Mouse (Mus musculus): ENCODE data around the gene Csrp2.
A peak's percentile ranks its signal among the peaks of the same experiment; 100 is the strongest.

Csrp2 gene

DNA sequence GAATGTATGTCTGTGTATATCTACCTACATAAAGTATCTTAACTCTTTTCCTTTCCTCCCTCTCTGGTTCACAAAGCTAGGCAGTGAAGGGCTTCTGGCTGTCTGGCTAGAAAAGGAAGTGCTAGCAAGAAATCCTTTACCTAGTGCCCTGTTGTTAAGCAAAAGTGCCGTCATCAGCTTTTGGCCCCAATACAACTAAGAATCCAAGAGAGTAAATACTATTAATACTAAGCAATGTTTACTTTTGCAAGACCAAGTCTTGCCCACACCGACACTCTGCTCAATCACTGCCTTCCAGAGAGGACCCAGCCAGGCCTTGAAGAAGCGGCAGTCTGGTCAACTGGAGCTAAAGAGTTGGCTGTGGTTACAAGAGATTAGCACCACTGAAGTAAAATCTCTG lies 51.5 kb downstream of the Csrp2 start:
- peak; percentile 44 for DNase-seq (ENCODE audit: low spot score)

GRCm38 (mm10) chr10:110971483-110971882 lies 51.9 kb downstream of the Csrp2 start:
- DNase-seq (ENCODE audit: low spot score), result no peak

DNA sequence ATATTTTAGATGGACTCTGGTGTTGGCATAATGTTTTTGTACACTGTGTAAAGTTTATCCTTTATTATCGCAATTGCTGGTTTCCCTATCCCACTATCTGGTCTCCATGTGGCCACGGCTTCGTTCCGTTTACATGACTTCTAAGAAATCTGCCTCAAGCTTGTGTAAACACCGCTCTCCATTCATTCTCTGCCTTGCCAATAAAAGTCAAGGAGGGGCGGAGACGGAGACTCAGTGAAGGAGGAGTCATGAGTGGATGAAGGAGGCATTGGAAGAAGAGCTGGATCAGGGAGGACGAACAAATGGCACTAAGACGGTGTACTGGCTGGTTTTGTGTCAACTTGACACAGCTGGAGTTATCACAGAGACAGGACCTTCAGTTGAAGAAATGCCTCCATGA lies 52.4 kb downstream of the Csrp2 start:
- DNase-seq (ENCODE audit: low spot score), result no peak

DNA sequence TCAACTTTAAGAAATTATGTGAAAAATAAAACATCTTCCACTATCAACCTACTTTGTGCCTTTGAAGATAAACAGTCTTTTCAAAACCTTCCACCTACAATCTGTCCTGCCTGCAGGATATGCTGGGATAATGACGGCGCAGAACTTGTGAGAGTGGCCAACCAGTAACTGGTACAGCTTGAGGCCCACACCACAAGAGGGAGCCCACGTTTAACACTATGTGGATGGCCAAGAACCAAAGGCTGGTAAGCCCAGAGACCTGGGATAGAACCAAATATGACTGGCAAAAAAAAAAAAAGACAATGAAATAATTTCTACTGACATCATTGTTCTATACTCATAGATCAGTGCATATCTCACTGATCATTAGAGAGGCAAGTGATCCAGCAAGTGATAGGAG lies 54.9 kb downstream of the Csrp2 start:
- peak; percentile 58 for DNase-seq (ENCODE audit: low spot score)

- no peak for DNase-seq (ENCODE audit: low spot score)
These were observed 55.3 kb downstream of the Csrp2 start for GRCm38 (mm10) chr10:110974885-110975284.

DNA sequence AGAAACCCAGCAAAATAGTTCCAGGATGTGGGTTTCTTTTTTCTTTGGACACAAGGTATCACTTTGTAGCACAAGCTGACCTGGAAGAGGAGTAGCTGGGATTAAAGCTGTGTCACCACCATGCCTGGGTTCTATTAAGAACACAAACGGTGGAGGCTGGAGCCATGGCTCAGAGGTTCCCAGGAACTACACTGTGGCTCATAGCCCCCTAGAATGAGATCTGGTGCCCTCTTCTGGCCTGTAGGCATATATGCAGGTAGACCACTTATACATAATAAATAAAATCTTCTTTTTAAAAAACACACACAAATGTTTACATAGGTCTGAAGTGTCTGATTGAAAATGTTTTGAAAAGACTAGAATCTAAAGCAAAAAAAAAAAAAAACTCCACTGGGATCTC lies 56.5 kb downstream of the Csrp2 start:
- DNase-seq (ENCODE audit: low spot score), result peak; percentile 57

DNA sequence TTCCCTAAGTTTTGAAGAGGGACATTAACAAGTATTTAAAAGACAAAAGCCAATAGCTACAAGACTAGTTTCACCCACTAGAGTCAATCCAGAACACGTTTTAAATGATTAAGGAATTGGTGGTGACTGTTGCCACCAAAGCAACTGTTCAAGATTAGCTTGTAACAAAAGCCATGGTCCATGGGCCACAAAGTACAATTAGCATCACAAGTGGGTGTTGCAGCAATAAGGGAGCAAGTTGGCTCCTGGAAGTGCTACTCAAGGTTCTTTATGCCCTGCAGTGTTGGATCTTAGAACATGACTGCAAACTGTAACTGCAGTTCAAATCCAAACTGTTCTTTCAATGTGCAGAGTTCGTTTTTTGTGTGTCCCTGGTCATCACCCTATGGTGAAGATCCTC lies 57.8 kb downstream of the Csrp2 start:
- DNase-seq (ENCODE audit: low spot score), result no peak

GRCm38 (mm10) chr10:110979431-110979830 lies 59.8 kb downstream of the Csrp2 start:
- DNase-seq (ENCODE audit: low spot score), result no peak

DNA sequence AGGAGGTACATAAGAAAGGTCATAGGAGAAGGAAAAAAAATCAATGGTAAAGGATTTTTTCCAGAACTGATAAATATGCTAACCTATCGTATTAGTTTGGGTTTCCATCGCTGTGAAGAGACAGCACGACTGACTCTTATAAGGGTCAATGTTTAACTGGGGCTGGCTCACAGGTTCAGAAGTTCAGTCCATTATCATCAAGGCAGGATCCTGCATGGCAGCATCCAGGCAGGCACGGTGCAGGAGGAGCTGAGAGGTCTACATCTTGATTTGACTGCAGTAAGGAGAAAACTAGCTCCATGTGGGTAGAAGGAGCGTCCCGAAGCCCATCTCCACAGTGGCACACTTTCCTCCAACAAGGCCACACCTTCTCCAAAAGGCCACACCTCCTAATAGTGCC lies 60.9 kb downstream of the Csrp2 start:
- no peak for DNase-seq (ENCODE audit: low spot score)

DNA sequence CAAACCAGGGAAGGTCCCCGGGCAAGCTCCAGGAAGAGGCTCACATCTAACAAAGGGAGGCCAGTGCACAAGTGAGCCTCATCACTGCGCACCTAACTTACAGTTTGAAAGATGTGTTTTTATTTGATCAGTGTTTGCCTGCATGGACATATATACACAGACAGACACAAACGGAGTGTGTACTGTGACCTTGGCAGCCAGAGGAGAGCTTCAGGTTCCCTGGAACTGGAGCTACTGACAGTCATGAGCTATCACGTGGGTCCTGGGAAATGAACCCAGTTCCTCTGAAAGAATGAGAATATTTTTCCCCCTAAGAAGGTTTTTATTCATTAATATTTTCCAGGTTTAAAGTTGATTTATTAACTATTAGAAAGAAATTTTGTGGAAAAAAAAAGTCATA lies 63.2 kb downstream of the Csrp2 start:
- DNase-seq (ENCODE audit: low spot score), result no peak

DNA sequence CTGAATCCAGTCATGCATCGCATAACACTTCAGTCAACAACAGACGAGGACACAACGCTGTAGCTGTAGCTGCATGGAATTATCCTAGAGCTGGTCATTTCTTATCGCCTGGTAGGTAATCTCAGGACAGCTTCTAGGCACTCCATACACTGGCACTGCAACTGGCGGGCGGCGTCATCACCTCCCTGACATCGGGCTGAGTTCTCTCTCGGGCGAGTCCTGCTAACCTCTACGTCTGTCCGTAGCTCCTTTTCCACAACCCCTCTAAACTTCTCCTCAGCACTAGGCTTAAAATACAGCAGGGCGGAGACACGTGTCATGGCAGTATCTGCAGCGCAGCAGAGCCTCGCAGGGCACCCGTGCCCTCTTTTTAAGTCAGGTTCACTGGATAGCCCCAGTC lies 67.1 kb downstream of the Csrp2 start:
- no peak for DNase-seq (ENCODE audit: low spot score)

Data from adipocyte (in vitro differentiated cells).